Mouse (Mus musculus) gastrocnemius, adult 2 months (tissue): Measurements from ENCODE around the gene Gne. TPM values are rescaled to one million over a fixed set of nuclear protein-coding genes. Genes with fewer than 3 reads are reported as not detected.
A peak's percentile ranks its signal among the peaks of the same experiment; 100 is the strongest.

Experiments
- DNase-seq: peaks from one replicate; pipeline ENCODE4 v3.0.0; 2022
- H3K27ac ChIP-seq: fragments of 200-600 bp; 2 replicates; pipeline ENCODE4 v1.8.1; 2022; ENCODE audit warnings: mild to moderate bottlenecking
- H3K4me3 ChIP-seq: fragments of 200-600 bp; 2 replicates; pipeline ENCODE4 v1.8.1; 2022; ENCODE audit warnings: mild to moderate bottlenecking, moderate library complexity
- CTCF ChIP-seq: fragments of 200-600 bp; IDR thresholded peaks from 2 replicates; pipeline ENCODE4 v1.8.1; 2022; ENCODE audit warnings: antibody characterized with exemption, mild to moderate bottlenecking, moderate library complexity
- intact Hi-C: fragments of 180-260 bp; cut with DNase I; formaldehyde crosslinking; loops from one replicate; pipeline ENCODE4 v1.15.1; 2025
- total RNA-seq, 2 experiments: library from RNA; stranded (reverse); gene quantifications; 2 replicates each; pipeline ENCODE4 v1.2.3; 2021

The Gne gene
- total RNA-seq, 2 experiments from 2014 or later: 11.6 to 12.5 TPM

DNA sequence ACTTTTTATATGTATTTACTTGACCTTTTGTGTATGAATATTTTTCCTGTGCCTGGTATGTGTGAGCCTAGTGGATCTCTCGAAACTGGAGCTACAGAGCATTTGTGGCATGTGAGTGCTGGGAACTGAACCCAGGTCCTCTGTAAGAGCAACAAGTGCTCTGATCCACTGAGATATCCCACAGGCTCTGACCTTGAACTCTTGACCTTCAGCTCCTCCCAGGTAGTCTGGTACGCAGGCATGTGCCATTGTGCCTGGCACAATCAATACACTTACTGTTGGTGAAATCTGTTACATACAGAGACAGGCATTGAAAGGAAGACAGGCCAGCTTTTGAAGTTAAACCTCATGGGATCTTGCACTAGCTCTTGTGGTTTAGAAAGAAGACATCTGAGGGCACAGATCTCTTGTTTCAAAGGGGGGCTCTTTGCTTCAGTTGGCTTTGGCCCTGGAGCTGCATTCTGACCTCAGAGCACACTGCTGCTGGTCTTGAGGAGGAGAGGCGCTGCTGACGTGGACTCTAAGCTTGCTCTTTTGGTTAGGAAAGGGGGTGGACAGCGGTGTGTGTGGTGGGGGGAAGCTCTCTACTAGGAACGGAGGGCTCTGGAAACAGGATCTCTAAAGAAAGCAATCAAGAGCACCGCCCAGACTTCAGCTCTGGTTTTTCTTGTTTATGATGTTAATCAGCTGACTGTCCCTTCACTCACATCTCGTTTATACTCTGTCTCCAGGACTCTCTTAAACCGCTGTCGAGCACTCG lies 13.8 kb upstream of the Gne start:
- intact Hi-C loops: no loop called here
- no peak for DNase-seq
- H3K27ac ChIP-seq: no peak overlapping the region
- no peak for TF ChIP-seq CTCF
- no peak overlapping the region for H3K4me3 ChIP-seq

DNA sequence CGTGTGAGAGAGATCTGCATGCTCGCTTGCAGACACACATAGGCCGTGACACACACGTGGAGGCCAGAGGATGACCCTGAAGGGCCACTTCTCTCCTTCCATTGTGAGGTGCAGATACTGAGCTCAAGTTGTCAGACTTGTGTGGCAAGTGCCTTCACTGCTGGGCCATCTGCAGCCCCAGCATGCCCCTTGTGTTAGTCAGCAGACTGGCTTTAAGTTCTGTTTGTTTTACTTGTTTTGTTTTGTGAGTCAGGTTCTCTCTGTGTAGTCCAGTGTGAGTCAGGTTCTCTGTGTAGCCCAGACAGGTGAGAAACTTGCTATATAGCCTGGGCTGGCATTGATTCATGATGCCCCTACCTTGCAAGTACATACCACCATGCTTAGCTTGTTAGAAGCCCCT lies 10.5 kb upstream of the Gne start:
- TF ChIP-seq CTCF: no peak
- intact Hi-C loops: no loop called here
- Histone ChIP-seq H3K27ac (no peak overlapping the region), H3K4me3 (no peak overlapping the region)
- DNase-seq: no peak

DNA sequence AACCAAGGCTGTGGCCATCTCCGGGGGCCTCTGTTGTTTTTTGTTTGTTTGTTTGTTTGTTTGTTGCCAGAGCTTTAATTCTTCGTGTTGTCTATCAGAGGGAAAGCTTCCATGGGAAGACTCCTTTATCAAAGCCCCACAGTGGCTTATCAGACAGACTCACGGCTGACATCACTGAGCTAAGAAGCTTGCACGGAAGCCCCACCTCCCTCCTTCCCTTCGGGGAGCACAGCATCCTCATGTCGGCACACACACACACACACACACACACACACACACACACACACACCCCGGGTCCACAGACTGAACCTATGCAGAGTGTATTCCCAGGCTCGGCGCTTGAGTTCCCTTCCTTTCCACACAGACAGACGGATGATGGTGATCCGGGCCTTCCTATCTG lies 8.4 kb upstream of the Gne start:
- intact Hi-C loops: no loop called here
- Histone ChIP-seq H3K27ac (no peak overlapping the region), H3K4me3 (no peak overlapping the region)
- no peak for DNase-seq
- no peak for TF ChIP-seq CTCF

DNA sequence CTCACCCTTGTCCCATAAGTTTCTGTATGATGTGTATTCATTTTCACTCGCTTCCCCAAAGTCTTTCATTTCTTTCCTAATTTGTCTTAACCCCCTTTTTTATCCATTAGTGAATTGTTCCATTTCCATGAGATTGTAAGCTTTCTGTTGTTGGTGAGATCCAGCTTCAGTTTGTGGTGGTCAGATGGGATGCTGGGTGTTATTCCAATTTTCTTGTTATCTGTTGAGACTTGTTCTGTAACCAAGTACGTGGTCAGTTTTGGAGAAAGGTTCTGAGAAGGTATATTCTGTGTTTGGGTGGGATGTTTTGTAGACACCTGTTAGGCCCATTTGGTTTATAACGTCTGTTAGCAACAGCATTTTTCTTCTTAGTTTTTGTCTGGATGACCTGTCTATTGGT lies 1.6 kb upstream of the Gne start:
- TF ChIP-seq CTCF: no peak
- DNase-seq: no peak
- intact Hi-C loops: no loop called here
- Histone ChIP-seq H3K4me3 (no peak overlapping the region), H3K27ac (no peak overlapping the region)

DNA sequence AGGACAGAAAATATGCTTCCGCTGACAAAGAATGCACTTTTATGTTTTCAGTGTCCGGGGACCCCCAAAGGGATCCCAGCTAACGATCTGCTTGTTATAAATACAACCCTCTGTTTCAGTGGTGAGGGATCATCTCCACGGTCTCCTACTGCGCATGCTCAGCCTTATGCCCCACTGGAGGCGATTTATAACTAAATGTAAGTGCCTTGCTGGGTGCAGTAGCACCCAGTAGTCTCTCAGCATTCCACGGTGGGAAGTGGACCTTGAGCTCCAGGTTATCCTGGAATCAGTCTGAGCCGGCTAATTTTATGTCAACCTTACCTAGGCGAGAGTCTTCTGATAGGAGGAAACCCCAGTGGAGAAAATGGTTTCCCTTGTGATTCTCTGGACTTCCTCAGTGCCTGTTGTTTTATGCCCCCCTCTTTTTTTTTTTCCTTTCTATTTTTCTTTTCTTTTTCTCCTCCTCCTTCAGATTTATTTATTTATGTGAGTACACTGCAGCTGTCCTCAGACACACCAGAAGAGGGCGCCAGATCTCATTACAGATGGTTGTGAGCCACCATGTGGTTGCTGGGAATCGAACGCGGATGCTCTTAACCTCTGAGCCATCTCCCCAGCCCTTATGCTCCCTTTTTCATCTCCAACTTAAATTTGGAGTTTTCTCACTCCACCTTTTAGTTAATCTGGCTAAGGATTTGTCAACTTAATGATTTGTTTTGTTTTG lies 787 bp upstream of the Gne start:
- H3K27ac ChIP-seq: no peak overlapping the region
- no peak for TF ChIP-seq CTCF
- H3K4me3 ChIP-seq: peak overlapping the region; percentile 51
- intact Hi-C loops: no loop called here
- no peak for DNase-seq

DNA sequence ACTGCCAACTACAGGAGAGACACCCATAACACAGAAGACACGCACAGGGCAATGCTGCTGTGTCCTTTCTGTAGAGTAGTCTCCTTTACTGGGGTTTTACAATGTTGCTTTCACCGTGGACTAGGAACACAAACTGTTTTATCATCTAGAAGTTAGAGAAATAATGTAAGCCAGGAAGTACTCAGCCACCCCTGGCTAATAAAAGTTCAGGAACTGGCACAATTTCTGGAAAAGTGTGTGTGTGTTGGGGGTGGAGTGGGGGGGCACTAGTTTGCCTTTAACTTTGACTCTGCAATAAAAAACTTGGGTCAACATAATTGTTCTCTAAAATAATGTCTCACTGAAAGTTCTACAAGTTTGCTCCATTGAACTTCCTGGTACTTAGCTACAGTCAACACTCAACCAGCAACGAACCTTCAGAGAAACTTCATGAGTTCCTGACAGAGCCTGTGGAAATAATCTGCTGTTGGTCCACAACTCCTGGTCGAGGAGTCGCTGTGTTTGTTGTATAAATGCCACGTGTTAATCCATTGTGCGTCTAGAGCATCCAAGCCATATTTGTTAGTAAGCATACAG lies 5.5 kb downstream of the Gne start:
- no peak for TF ChIP-seq CTCF
- DNase-seq: no peak
- Histone ChIP-seq H3K4me3 (no peak overlapping the region), H3K27ac (no peak overlapping the region)
- intact Hi-C loops: no loop called here

DNA sequence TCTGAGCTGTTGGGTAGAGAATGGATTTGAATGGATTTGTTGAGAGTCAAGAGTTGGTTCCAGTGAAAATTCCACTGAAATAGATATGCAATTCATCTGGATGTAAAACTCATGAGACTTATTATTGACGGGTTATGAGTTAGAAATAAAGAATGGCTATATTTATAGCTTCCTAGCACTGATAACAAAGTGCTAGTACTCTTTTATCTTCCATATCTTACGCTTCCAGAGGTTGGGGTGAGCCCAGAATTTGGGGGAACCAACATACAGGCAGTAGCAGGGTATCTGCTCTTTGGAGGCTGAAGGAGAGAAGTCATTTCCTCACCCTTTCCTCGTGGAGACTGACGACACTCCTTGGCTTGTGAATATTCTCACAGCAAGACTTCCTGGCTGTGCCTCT lies 9.6 kb downstream of the Gne start:
- H3K4me3 ChIP-seq: no peak overlapping the region
- no peak for TF ChIP-seq CTCF
- no peak overlapping the region for H3K27ac ChIP-seq
- DNase-seq: no peak
- intact Hi-C loops: loop anchor here (5.0 kb wide), 1 partner anchor 93 kb away; no protein-coding TSS in a partner anchor

DNA sequence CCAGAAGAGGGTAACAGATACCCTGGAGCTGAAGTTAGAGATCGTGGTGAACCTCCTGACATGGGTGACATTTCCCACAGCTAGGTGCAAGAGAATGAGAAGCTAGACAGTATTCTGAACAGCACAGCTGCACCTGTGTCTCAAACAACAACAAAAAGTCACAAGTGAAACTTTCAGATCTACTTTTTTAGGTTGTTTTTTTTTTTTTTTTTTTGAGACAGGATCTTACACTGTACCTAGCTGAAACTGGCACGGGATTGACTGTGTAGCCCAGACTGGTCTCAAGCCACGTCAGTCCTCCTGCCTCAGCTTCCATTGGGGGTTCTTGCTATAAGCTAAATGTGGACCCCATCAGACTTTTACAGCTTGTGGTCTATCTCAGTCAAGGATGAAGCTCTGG lies 10.2 kb downstream of the Gne start:
- no peak overlapping the region for H3K4me3 ChIP-seq
- DNase-seq: no peak
- H3K27ac ChIP-seq: no peak overlapping the region
- intact Hi-C loops: loop anchor here (5.0 kb wide), 1 partner anchor 94 kb away; no protein-coding TSS in a partner anchor
- no peak for TF ChIP-seq CTCF

DNA sequence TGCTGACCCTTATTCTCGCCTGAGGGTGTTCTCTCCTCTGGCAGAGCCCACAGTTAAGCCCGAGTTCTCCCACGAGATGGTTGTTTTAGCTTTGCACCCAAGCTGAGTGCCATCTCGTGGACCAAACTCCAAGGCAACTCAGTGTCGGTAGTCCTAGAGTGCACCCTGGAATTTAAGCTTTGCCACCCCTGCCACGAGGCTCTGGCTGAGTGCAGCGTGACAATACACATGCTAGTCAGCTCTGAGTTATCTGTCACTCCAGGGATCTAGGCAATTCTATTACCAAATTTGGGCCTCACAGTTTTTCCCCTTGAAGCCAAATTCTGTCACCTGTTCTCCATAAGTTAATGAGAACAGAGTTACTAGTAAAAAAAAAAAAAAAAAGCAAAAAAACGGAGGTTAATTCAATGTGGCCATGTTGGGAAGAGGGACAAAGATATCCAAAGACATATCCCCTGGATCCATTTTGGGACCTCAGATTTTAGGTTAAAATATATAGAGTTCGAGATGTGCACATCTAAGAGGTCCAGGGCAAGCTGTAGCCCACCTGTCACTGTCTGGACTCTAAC lies 11.0 kb downstream of the Gne start:
- DNase-seq: no peak
- H3K27ac ChIP-seq: peak overlapping the region; percentile 96
- peak; percentile 13; the same call in 1 of the 2 replicates for TF ChIP-seq CTCF
- intact Hi-C loops: loop anchor here (5.0 kb wide), 1 partner anchor 94 kb away; no protein-coding TSS in a partner anchor
- peak overlapping the region; percentile 99 for H3K4me3 ChIP-seq

DNA sequence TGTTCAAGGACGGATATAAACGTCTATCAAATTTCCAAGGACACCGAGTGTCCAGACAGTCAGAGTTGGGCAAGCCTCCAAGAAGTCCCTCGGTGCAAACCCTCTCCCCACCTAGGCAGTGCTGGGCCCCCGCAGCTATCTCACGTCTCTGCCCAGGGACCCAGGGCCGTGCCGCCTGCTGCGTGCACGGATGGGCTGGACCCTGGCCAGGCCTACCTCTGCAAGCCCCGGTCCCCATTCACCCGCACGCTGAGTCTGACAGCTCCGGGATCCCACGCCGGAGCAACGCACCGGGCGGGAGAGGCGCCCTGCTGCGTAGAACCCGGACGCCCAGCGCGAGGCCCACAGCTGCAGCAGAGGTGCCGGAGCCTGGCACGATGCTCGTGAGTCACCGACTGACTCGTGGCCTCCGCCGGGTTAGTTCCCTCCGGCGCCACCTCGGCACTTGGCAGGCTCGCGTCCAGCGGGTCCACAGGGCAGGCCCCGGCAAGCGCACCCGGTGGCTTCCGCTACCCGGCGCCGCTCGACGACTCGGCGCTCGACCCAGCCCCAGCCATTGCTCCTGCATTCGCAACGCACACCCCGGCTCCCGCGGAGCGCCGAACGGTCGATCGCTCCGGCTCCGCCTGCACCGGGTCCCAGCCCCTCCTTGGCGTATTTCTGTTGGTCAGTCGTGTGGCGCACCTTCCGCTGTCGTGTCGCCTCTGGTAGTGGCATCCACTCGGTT lies 11.7 kb downstream of the Gne start:
- intact Hi-C loops: loop anchor here (5.0 kb wide), 1 partner anchor 95 kb away; no protein-coding TSS in a partner anchor
- DNase-seq: peak; percentile 96

DNA sequence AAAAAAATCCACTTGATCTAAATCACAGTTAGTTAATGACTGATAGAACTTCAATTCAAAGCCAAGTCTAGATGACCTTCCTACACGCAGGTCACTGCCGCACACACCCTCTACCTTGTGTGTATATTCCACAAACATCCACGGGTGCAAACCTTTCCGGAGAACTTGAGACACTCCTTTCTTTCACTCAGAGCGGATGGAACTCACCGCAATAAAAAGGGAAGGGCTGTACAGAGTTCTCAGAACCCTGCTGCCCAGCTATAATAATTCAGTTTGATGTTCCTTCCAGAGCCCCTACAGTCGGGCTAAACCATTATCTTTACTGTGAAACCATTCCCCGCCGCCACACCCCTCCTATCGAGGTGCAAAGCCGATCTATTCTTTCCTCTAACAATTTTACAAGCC lies 12.2 kb downstream of the Gne start:
- H3K27ac ChIP-seq: peak overlapping the region; percentile 96
- DNase-seq: no peak
- intact Hi-C loops: loop anchor here (5.0 kb wide), 1 partner anchor 96 kb away; no protein-coding TSS in a partner anchor
- no peak for TF ChIP-seq CTCF
- peak overlapping the region; percentile 99 for H3K4me3 ChIP-seq

More for the DNA sequence above, 11.7 kb downstream of the Gne start:
- Histone ChIP-seq H3K4me3 (peak overlapping the region; percentile 99), H3K27ac (peak overlapping the region; percentile 96)
- no peak for TF ChIP-seq CTCF

DNA sequence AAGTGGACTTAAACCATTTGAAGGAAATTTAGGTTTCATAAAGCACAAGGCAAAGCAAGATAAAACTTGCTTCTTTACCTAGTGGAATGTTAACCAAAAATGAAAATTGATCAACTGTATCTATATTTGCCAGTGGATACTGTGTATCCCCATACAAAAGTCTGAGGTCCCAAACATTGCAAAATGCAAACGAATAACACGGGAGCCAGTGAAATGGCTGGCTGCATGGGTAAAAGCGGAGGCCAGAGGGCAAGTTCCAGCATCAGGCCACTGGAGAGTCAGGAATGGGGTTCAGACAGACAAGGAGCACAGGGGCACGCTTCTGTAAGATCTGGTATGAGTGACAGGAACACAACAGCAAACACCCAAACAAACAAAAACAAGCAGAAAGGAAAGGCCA lies 13.3 kb downstream of the Gne start:
- H3K4me3 ChIP-seq: 0 out of 2 replicates have a peak overlapping the region, but pooled peaks have one; percentile 99
- no peak for TF ChIP-seq CTCF
- DNase-seq: no peak
- no peak overlapping the region for H3K27ac ChIP-seq
- intact Hi-C loops: loop anchor here (5.0 kb wide), 1 partner anchor 97 kb away; no protein-coding TSS in a partner anchor
